Mouse (Mus musculus) right cerebral cortex, adult 2 months (tissue): Measurements from ENCODE around the gene Aldh3b3.

Experiments
- DNase-seq, 2 experiments: peaks; one replicate each; pipeline ENCODE4 v3.0.0; 2021 to 2022; ENCODE audit warnings: low spot score in 2 of 2

Aldh3b3 gene

GRCm38 (mm10) chr19:4001752-4002151, 43.3 kb downstream of the Aldh3b3 start:
- no peak for DNase-seq

DNA sequence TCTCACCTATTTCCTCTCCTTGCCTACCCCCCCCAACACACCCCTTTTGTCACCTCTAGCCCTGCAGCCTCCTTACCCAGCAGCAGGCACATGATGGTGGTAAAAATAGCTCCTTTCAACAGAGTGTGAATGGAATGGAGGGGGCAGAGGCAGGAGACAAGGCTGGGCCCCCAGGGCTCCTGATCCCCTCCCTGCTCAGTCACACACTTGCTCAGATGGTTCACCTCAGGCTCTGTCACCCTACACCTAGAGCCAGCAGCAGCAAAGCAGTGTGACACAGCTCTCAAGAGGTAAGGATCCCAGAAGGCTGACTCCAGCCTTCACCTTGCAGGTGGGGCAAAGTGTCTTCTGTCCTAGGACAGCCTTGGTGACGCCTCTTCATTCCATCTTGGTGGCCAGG, 44.7 kb downstream of the Aldh3b3 start, which contains the start of gene Doc2g:
Gene Doc2g (plus strand): TSS at position 202 of the 400 bp plus-strand sequence.
- DNase-seq = no peak

DNA sequence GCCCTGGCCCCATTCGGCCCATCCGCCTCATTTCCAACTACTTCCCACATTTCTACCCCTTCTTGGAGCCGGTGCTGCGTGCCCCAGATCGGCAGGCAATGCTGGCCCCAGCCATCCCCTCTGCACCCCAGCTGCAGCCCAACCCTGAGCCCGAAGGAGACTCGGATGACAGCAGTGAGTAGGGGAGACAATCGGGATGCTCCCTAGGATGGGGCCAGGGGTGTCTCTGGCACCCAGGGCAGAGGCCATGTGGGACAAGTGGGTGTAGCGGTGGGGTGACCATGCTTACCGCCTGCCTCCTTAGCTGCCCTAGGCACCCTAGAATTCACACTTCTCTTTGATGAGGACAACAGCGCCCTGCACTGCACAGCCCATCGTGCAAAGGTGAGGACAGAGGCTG, 45.2 kb downstream of the Aldh3b3 start:
- no peak for DNase-seq

- no peak for DNase-seq
Measured at GRCm38 (mm10) chr19:4004331-4004730, 45.9 kb downstream of the Aldh3b3 start.

DNA sequence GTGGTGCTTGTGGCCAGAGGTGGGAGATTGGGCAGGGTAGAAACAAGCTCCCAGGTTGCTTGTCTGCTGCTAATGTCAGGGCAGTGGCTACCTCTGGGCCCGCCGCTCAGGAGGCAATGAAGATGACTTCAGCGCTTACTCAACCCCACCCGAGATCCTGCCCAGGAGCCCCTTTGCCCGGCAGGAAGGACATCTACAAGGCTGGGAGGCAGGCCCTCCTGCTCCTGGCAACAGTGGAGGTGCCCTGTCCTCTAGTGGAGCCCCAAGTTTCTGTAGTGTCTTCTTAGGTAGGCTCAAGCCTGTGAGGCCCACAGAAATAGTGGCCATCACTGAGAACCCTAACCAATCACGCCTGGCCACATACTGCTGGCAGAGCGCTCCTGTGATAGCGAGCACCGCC, 46.6 kb downstream of the Aldh3b3 start:
- DNase-seq = no peak

GRCm38 (mm10) chr19:4005971-4006370, 47.5 kb downstream of the Aldh3b3 start:
- DNase-seq = no peak

GRCm38 (mm10) chr19:4011086-4011485, 52.6 kb downstream of the Aldh3b3 start:
- no peak for DNase-seq

- DNase-seq = peak; percentile 98 to 99
Measured at GRCm38 (mm10) chr19:4012432-4013022, 54.1 kb downstream of the Aldh3b3 start, which contains the start of gene Ndufv1. Gene Ndufv1 (minus strand): TSS chr19:4012806.

GRCm38 (mm10) chr19:4013066-4013465, 54.6 kb downstream of the Aldh3b3 start:
- DNase-seq = no peak

DNA sequence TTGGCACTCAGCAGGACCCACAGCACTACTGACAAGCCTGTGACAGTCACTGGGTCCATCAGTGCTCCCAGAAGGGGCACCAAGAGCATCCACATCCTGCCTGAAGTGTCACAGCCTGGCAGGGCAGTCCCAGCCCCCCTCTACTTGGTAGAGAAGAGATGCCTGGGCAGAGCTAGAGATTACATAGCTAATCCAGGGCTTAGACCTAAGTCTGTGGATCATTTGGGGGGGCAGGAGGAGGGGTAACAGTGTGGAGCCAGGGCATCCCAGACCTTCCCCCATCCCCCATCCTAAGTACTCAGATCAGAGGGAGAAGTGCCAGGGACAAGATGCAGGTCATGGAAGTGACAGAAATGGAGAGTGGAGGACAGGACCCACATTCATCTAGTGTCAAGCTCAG, 56.4 kb downstream of the Aldh3b3 start:
- no peak for DNase-seq

- DNase-seq = no peak
Measured at GRCm38 (mm10) chr19:4015635-4016034, 57.2 kb downstream of the Aldh3b3 start.

- no peak for DNase-seq
Measured at GRCm38 (mm10) chr19:4017921-4018587, 59.6 kb downstream of the Aldh3b3 start.

DNA sequence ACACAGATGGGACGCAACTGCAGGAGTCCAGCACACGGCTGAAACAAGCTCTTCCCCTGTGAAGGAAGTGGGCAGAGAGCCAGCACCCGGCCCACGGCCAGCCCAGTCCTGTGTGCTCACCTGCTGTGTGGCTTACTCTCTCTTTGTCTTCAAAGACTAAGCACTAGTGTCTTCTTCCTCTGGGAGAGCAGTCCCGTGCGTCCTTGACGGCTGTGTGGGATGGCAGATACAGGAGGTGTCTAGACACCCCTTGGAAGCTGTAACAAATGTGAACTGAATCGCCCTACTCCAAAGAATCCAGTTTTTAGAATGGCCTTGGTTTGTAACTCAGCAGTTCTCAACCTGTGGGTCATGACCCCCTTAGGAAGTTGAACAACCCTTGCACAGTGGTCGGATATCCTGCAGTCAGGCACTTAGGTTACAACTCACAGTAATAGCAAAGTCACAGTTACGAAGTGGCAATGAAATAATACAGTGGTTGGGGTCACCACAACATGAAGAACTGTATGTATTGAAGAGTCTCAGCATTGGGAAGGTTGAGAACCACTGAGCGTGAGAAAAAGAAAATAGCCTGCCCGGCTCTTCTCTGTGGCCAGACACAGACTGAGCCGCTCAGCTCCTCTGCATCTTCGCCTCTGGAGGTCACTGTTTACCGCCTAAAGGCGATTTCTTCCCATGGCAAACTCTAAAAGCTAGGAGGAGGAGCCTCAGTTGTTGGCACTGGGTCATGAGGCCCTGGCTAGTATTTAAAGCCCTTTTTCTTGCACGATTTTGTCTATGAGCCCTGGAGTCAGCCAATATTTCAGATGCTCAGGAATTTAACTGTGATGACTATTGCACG, 60.5 kb downstream of the Aldh3b3 start:
- peak; percentile 78 to 81 for DNase-seq
